Mouse (Mus musculus) erythroblast, embryonic 14.5 days (primary cell): ENCODE data around the gene Kif17.

Experiments
- GATA1 ChIP-seq: IDR thresholded peaks from 2 replicates; pipeline ENCODE4 v1.6.1; 2012; ENCODE audit warnings: low read length, inconsistent platforms, mixed read lengths
- TAL1 ChIP-seq: IDR thresholded peaks from 3 replicates; pipeline ENCODE4 v1.6.1; 2012; ENCODE audit warnings: low read length, inconsistent platforms, mixed read lengths

- TF ChIP-seq TAL1 (no peak), GATA1 (no peak)
Measured at GRCm38 (mm10) chr4:138313795-138314194, 63.6 kb downstream of the Kif17 start.
